Mouse (Mus musculus) limb, embryonic 15.5 days (tissue): ENCODE results near the gene Slc18a2. TPM values are rescaled to one million over a fixed set of nuclear protein-coding genes. Genes with fewer than 3 reads are reported as not detected.

Experiments
- ATAC-seq: fragments of 200-750 bp; cut with Nextera tagmentation; 2 replicates; pipeline ENCODE4 v1.8.0; 2017; ENCODE audit warnings: low read depth, moderate TSS enrichment; ENCODE audit not compliant: insufficient number of reproducible peaks, low FRiP score, low TSS enrichment
- H3K27ac ChIP-seq: fragments of 300-500 bp; sonication (generic); 2 replicates; pipeline ENCODE4 v1.5.1; 2015; ENCODE audit warnings: moderate library complexity, mild to moderate bottlenecking, inconsistent platforms
- H3K27me3 ChIP-seq: fragments of 300-500 bp; sonication (generic); 2 replicates; pipeline ENCODE4 v1.6.1; 2015; ENCODE audit warnings: inconsistent platforms
- H3K36me3 ChIP-seq: fragments of 300-500 bp; sonication (generic); 2 replicates; pipeline ENCODE4 v1.6.1; 2015; ENCODE audit warnings: inconsistent platforms
- H3K4me1 ChIP-seq: fragments of 300-500 bp; sonication (generic); 2 replicates; pipeline ENCODE4 v1.6.1; 2015; ENCODE audit warnings: inconsistent platforms
- H3K4me2 ChIP-seq: fragments of 300-500 bp; sonication (generic); 2 replicates; pipeline ENCODE4 v1.6.1; 2015; ENCODE audit warnings: mild to moderate bottlenecking, inconsistent platforms
- H3K4me3 ChIP-seq: fragments of 300-500 bp; sonication (generic); 2 replicates; pipeline ENCODE4 v1.5.1; 2015; ENCODE audit warnings: mild to moderate bottlenecking, inconsistent platforms
- H3K9ac ChIP-seq: fragments of 300-500 bp; sonication (generic); 2 replicates; pipeline ENCODE4 v1.6.1; 2015; ENCODE audit warnings: inconsistent platforms
- H3K9me3 ChIP-seq: fragments of 300-500 bp; sonication (generic); 2 replicates; pipeline ENCODE4 v1.6.1; 2016; ENCODE audit warnings: inconsistent platforms
- WGBS: fragments of 180-500 bp; shearing (Covaris S2); methylation state at CpG from one replicate; pipeline ENCODE4 v1.1.7; 2015; 5-methylcytosine and 5-hydroxymethylcytosine counted together
- polyA plus RNA-seq: library from polyadenylated mRNA; unstranded; fragments of >200 nt; fragmentation: Nextera tagmentation; extraction: Ambion mirVana; gene quantifications from 2 replicates; pipeline ENCODE4 v1.2.1, GENCODE M21; 2015

Gene Slc18a2
- polyA plus RNA-seq, 1 experiment from 2014 or later = 8.7 TPM

DNA sequence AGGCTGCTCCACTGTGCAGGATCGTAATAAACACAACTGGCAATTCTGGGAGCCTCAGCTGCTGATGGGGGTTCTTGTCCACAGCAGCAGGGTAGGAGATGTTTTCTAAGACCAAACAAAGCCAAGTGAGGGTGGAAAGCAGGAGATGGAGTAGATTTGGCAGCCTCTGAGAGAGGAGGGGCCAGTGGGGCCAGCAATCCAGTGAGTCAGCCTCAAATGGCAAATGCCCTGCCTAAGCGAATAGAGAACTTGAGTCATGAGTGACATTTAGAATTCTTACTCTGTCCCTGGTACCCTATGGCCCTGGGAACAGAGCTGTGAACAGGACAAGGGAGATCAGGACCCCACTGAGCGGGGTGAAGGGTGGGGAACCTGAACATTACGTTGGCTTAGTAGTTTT is 12.6 kb upstream of the Slc18a2 start:
- H3K36me3 ChIP-seq = no peaks in the 10 kb centered on the region
- no peak overlapping the region for H3K4me2 ChIP-seq
- no peak overlapping the region for H3K4me3 ChIP-seq
- H3K9me3 ChIP-seq = no peaks in the 10 kb centered on the region
- WGBS = 81% methylated on average over 4 of the region's 4 CpGs
- no peaks in the 10 kb centered on the region for H3K4me1 ChIP-seq
- ATAC-seq = no peak
- no peaks in the 10 kb centered on the region for H3K27me3 ChIP-seq
- no peak overlapping the region for H3K9ac ChIP-seq
- no peak overlapping the region for H3K27ac ChIP-seq

DNA sequence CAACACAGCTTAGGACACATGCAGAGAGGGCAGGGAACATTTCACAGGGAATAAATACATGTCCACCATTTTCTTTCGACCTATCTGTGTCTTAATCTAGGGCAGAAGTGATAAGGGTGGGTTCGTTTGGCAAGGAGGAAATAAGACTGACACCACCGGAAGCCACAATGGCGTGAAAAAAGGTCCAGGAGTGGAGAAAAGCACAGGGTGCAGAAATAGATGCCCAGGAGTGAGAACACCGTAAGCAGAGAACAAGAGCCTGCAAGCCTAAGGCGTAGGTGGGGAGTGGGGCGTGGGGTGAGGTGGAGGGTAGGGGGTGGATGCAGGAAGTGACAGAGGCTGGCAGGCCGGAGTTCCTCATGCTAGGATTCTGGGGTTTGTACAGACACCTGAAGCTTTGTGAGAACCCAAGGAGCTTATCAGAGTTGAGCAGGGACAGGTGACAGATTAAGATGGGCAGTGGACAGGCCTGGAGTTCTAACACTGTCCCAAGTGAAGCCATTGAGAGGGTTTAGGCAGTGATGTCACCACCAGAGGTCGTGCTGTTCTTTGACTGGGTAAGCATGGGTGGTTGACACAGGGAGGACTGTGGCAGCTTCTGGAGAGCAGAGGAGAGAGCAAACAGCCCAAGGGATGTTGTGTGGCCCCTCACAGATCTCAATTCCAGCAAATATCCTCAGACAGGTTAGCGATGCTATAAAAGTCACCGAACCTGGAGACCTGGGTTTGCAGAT is 12.0 kb upstream of the Slc18a2 start:
- H3K27me3 ChIP-seq = no peaks in the 10 kb centered on the region
- no peaks in the 10 kb centered on the region for H3K36me3 ChIP-seq
- no peak overlapping the region for H3K4me2 ChIP-seq
- no peaks in the 10 kb centered on the region for H3K4me1 ChIP-seq
- no peak overlapping the region for H3K4me3 ChIP-seq
- no peak overlapping the region for H3K9ac ChIP-seq
- H3K27ac ChIP-seq = no peak overlapping the region
- no peak for ATAC-seq
- no peaks in the 10 kb centered on the region for H3K9me3 ChIP-seq
- WGBS = 69% methylated on average over 11 of the region's 11 CpGs

- no peaks in the 10 kb centered on the region for H3K36me3 ChIP-seq
- H3K27ac ChIP-seq = no peak overlapping the region
- H3K4me2 ChIP-seq = no peak overlapping the region
- H3K4me1 ChIP-seq = no peaks in the 10 kb centered on the region
- no peak for ATAC-seq
- no peaks in the 10 kb centered on the region for H3K9me3 ChIP-seq
- H3K27me3 ChIP-seq = no peaks in the 10 kb centered on the region
- H3K9ac ChIP-seq = no peak overlapping the region
- no peak overlapping the region for H3K4me3 ChIP-seq
- whole genome bisulfite sequencing = 61% methylated on average over 2 of the region's 2 CpGs
These were observed 8.0 kb upstream of the Slc18a2 start for GRCm38 (mm10) chr19:59252651-59253050.

DNA sequence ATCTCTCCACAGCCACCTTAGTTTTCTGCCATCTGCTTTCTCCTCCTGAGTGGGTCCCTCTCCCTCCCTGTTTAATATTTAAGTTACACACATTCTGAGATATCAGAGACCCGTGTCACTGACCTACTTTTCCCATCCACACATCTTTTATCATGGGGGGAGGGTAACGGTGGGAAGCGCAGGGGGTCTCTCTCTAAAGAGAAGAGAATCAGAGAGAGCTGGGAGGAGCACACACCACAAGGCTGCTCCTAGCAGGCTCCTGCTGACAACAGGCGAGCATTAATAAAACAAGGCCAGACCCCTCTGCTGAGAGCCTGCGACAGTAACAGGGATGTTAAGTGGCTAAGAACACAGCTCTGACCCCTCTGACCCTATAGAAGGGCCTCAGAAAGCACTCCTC is 1.1 kb upstream of the Slc18a2 start:
- peaks cover 31% of the 10 kb centered on the region for H3K27me3 ChIP-seq
- H3K27ac ChIP-seq = no peak overlapping the region
- no peaks in the 10 kb centered on the region for H3K36me3 ChIP-seq
- WGBS = 30% methylated on average over 5 of the region's 5 CpGs
- H3K9me3 ChIP-seq = no peaks in the 10 kb centered on the region
- peaks cover 10% of the 10 kb centered on the region for H3K4me1 ChIP-seq
- no peak for ATAC-seq
- H3K9ac ChIP-seq = no peak overlapping the region
- H3K4me2 ChIP-seq = no peak overlapping the region
- no peak overlapping the region for H3K4me3 ChIP-seq

GRCm38 (mm10) chr19:59261604-59262003 is 908 bp downstream of the Slc18a2 start:
- no peak for ATAC-seq
- peaks cover 10% of the 10 kb centered on the region for H3K4me1 ChIP-seq
- no peak overlapping the region for H3K4me3 ChIP-seq
- peak overlapping the region; percentile 90 for H3K4me2 ChIP-seq
- no peaks in the 10 kb centered on the region for H3K36me3 ChIP-seq
- 59% methylated on average over 7 of the region's 7 CpGs for WGBS
- H3K9ac ChIP-seq = no peak overlapping the region
- H3K27ac ChIP-seq = no peak overlapping the region
- peaks cover 31% of the 10 kb centered on the region for H3K27me3 ChIP-seq
- H3K9me3 ChIP-seq = no peaks in the 10 kb centered on the region

GRCm38 (mm10) chr19:59263171-59263570 is 2.5 kb downstream of the Slc18a2 start:
- H3K9ac ChIP-seq = no peak overlapping the region

DNA sequence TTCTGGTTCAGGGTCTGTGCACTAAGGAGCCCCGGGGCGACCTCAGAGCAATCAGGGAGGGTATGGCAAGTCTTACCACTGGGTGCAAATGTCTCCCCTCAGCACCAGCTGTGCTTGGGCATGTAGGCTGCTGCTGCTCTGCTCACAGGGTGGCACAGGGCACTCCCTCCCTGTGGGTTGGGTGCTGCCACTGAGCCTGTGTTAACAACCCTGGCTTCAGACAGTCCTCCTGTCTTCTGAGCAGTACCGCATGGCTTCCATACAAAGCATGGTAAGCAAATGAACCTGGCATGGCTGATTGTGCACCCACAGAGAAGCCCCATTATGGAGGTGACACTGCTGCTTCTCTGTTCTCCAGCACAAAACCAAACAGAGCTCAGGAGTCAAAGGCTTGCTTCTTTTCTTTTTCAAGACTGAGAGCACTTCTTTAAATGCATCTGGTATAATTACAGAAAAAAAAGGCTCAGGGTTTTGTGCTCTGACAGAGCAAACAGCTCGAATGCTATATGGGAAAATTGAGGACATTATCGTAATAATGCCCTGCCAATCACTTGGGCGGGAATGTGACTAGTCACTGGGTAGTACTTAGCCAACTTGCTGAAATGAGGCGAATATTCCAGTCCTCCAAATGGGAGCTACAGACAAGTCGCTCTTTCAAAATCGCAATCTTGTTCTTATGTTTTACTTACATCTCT is 4.3 kb downstream of the Slc18a2 start:
- Histone ChIP-seq H3K36me3 (no peaks in the 10 kb centered on the region), H3K9ac (no peak overlapping the region), H3K4me2 (no peak overlapping the region), H3K27me3 (peaks cover 28% of the 10 kb centered on the region), H3K9me3 (no peaks in the 10 kb centered on the region), H3K4me1 (peaks cover 10% of the 10 kb centered on the region), H3K4me3 (no peak overlapping the region), H3K27ac (no peak overlapping the region)
- WGBS = 70% methylated on average over 9 of the region's 9 CpGs
- ATAC-seq = no peak

More at GRCm38 (mm10) chr19:59263171-59263570, 2.5 kb downstream of the Slc18a2 start:
- Histone ChIP-seq H3K36me3 (no peaks in the 10 kb centered on the region), H3K4me3 (no peak overlapping the region), H3K9me3 (no peaks in the 10 kb centered on the region), H3K27me3 (peaks cover 31% of the 10 kb centered on the region), H3K4me1 (peaks cover 10% of the 10 kb centered on the region), H3K4me2 (no peak overlapping the region), H3K27ac (no peak overlapping the region)
- WGBS = 88% methylated on average over 9 of the region's 9 CpGs
- no peak for ATAC-seq

- Histone ChIP-seq H3K4me1 (peaks cover 4% of the 10 kb centered on the region), H3K36me3 (no peaks in the 10 kb centered on the region), H3K27me3 (peaks cover 20% of the 10 kb centered on the region), H3K9me3 (no peaks in the 10 kb centered on the region), H3K4me2 (no peak overlapping the region), H3K4me3 (no peak overlapping the region), H3K9ac (no peak overlapping the region), H3K27ac (no peak overlapping the region)
- WGBS = 68% methylated on average over 6 of the region's 6 CpGs
- ATAC-seq = no peak
These were observed 5.2 kb downstream of the Slc18a2 start for GRCm38 (mm10) chr19:59265907-59266306.

GRCm38 (mm10) chr19:59267417-59267963 is 6.8 kb downstream of the Slc18a2 start:
- no peaks in the 10 kb centered on the region for H3K9me3 ChIP-seq
- H3K4me1 ChIP-seq = no peaks in the 10 kb centered on the region
- H3K9ac ChIP-seq = no peak overlapping the region
- no peak overlapping the region for H3K27ac ChIP-seq
- WGBS = 16% methylated on average over 5 of the region's 5 CpGs
- no peak for ATAC-seq
- H3K4me2 ChIP-seq = no peak overlapping the region
- H3K36me3 ChIP-seq = no peaks in the 10 kb centered on the region
- peaks cover 5% of the 10 kb centered on the region for H3K27me3 ChIP-seq
- no peak overlapping the region for H3K4me3 ChIP-seq

DNA sequence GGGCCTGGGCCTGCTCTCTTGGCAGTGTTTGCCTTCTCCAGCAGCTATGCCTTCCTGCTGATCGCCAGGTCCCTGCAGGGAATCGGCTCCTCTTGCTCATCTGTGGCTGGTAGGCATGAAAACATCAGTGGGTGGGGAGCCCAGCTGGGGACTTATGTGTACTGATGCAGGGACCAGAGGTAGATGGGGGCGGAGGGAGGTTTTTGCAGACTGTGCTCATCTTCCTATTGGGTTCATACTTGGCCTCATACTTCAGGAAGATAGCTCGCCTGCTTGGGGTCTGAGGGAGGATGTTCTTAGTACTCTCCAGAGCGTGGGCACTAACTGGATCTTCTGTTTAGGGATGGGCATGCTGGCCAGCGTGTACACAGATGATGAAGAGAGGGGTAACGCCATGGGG is 12.5 kb downstream of the Slc18a2 start:
- no peak overlapping the region for H3K4me2 ChIP-seq
- no peaks in the 10 kb centered on the region for H3K9me3 ChIP-seq
- no peak overlapping the region for H3K9ac ChIP-seq
- H3K27me3 ChIP-seq = no peaks in the 10 kb centered on the region
- H3K36me3 ChIP-seq = no peaks in the 10 kb centered on the region
- no peak for ATAC-seq
- no peak overlapping the region for H3K27ac ChIP-seq
- no peaks in the 10 kb centered on the region for H3K4me1 ChIP-seq
- 86% methylated on average over 7 of the region's 7 CpGs for WGBS
- no peak overlapping the region for H3K4me3 ChIP-seq

GRCm38 (mm10) chr19:59276354-59276753 is 15.7 kb downstream of the Slc18a2 start:
- ATAC-seq = no peak
- WGBS = 68% methylated on average over 7 of the region's 7 CpGs
- no peak overlapping the region for H3K27ac ChIP-seq
- H3K9me3 ChIP-seq = no peaks in the 10 kb centered on the region
- H3K4me2 ChIP-seq = no peak overlapping the region
- H3K4me1 ChIP-seq = no peaks in the 10 kb centered on the region
- H3K27me3 ChIP-seq = no peaks in the 10 kb centered on the region
- H3K4me3 ChIP-seq = no peak overlapping the region
- no peaks in the 10 kb centered on the region for H3K36me3 ChIP-seq
- H3K9ac ChIP-seq = no peak overlapping the region

DNA sequence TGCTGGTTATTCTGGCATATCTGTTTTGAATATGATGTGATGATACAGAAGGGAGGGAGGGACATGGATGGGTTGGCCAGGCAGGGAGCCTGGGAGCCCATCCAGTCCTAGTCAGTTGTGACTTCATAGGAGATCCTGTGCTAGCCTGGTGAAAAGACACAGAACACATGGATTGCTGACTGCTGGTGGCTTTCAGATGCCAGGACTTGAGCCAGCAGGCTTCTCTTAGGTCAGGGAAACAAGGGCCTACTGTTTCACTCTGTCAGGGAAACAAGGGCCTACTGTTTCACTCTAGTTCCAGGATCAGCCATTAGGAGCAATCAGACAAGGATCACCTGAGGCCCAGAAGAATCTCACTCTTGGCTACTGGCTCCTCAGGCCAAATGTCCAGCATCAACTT is 20.1 kb downstream of the Slc18a2 start:
- no peaks in the 10 kb centered on the region for H3K27me3 ChIP-seq
- no peak overlapping the region for H3K9ac ChIP-seq
- H3K4me2 ChIP-seq = no peak overlapping the region
- no peak overlapping the region for H3K4me3 ChIP-seq
- no peak for ATAC-seq
- no peaks in the 10 kb centered on the region for H3K4me1 ChIP-seq
- no peak overlapping the region; the same call in 1 of the 2 replicates for H3K27ac ChIP-seq
- H3K36me3 ChIP-seq = peaks cover 3% of the 10 kb centered on the region; the same call in 1 of the 2 replicates
- no peaks in the 10 kb centered on the region for H3K9me3 ChIP-seq
